Mouse (Mus musculus): ENCODE measurements at regions not wholly inside any gene's neighbourhood (a gene's known extent, or its start where the extent isn't known, plus 50 kb on each side); places are given as distances from the start of the nearest gene placed in this dataset.

- no peak for TF ChIP-seq CTCF (IDR thresholded peaks at IDR 0.05; ENCODE audit: low read depth)
- no peak for TF ChIP-seq EP300 (IDR thresholded peaks at IDR 0.05; ENCODE audit: low read depth)
These were observed 193.5 kb downstream of the Slc30a10 start for GRCm38 (mm10) chr1:185648128-185648527.
